Mouse (Mus musculus): ENCODE data around the gene C1rl. TPM values are rescaled to one million over a fixed set of nuclear protein-coding genes. Genes with fewer than 3 reads are reported as not detected.
A peak's percentile ranks its signal among the peaks of the same experiment; 100 is the strongest.
"Not testable (repeated sequence)": the region's sequence is repeated elsewhere in the genome, so short reads cannot be mapped to it uniquely, and the experiment has no call there.

Gene C1rl
- polyA plus RNA-seq, 1 experiment = 0.50 TPM

DNA sequence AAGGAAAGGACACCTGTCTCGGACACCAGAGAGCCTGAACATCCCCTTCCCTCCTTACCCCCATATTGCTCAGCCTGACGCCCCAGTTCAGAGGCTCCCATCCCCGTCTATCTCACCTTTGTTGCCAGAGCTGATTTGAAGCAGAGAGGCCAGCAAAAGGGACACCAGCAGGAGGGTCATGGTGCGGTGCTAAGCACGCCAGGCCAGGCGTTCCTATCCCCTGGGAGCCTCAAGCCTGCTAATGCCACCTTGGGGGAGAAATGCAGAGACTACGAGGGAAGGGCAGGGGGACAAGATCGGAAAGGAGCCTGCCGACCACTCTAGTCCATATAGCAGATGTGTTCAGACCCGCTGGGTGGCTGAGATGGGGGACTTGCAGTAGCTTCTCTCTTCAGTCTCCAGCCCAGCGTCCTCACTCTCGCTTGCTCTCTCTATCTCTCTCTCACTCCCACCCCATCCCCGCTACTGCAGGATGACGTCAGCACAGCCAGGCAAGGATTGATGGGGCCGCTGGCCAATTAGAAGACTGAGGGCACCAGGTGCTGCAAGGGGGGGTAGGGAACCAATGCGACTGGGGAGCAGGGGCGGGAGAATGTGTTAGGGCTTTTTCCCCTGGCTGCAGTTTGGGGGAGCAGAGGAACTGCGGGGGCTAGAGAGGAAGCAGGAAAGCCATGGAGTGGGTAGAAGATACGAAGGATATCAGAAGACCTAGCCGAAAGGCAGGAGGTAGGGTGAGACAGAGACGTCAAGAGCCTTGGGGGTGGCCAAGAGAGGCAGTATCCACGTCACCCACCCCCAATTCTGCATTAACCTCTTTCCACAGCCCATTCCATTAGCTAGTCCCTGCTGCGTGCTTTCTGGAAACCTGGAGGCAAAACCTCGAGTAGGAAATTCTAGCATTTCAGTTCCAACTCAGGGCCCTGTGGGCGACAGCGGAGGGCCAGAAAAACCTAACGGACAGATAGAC is 28.3 kb upstream of the C1rl start, which contains the start of gene Clstn3:
Gene Clstn3 (minus strand): TSS at position 490 of the 967 bp plus-strand sequence.
- Histone ChIP-seq H3K27me3 (ENCODE audit: control insufficient read depth, insufficient read depth, insufficient read length) (peaks cover 27% of the 10 kb centered on the region), H3K79me2 (ENCODE audit: control insufficient read depth, insufficient read depth) (no peaks in the 10 kb centered on the region), H3K4me3 (ENCODE audit: insufficient read depth, poor library complexity, severe bottlenecking) (no peak within 1 kb of the TSS), H3ac (ENCODE audit: control insufficient read depth, insufficient read length, low read depth) (no peak within 1 kb of the TSS), H3K36me3 (ENCODE audit: control insufficient read depth, insufficient read depth) (no peaks in the 10 kb centered on the region), H3K79me3 (ENCODE audit: low read depth) (no peaks in the 10 kb centered on the region)
- TF ChIP-seq USF1 (IDR thresholded peaks at IDR 0.05; ENCODE audit: low read depth) (no peak), MYOD1 (IDR thresholded peaks at IDR 0.05; ENCODE audit: control insufficient read depth, insufficient read length, low read depth) (peak; percentile 32)

DNA sequence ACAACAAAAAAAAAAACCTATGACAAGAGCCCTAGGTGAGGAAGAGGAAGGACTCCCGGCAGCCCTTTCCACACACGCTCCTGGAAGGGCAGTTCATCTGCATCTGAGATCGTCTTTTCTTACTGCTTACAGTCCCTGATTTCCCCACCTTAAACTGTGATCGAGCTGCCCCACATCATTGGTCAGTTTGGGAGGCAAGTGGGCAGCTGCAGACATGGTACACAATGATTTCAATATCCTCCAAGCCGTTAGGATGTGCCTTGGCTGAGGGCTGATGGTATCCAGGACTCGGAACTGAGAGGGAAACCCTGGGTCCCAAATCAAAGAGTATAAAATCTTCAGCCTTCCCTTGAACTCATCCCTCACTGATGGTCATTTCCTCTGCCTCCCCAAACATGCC is 27.6 kb upstream of the C1rl start:
- peaks cover 27% of the 10 kb centered on the region for H3K27me3 ChIP-seq (ENCODE audit: control insufficient read depth, insufficient read depth, insufficient read length)
- no peaks in the 10 kb centered on the region for H3K36me3 ChIP-seq (ENCODE audit: control insufficient read depth, insufficient read depth)
- no peak overlapping the region for H3K4me3 ChIP-seq (ENCODE audit: insufficient read depth, poor library complexity, severe bottlenecking)
- no peaks in the 10 kb centered on the region for H3K79me2 ChIP-seq (ENCODE audit: control insufficient read depth, insufficient read depth)
- no peak overlapping the region for H3ac ChIP-seq (ENCODE audit: control insufficient read depth, insufficient read length, low read depth)
- TF ChIP-seq MYOD1 (IDR thresholded peaks at IDR 0.05; ENCODE audit: control insufficient read depth, insufficient read length, low read depth) (no peak), MAX (IDR thresholded peaks at IDR 0.05) (no peak), USF1 (IDR thresholded peaks at IDR 0.05; ENCODE audit: low read depth) (no peak), FOSL1 (IDR thresholded peaks at IDR 0.05; ENCODE audit: insufficient read depth, low read length, poor library complexity, severe bottlenecking) (no peak), CEBPB (IDR thresholded peaks at IDR 0.05; ENCODE audit: low read depth) (no peak), CTCF (IDR thresholded peaks at IDR 0.05; ENCODE audit: control insufficient read depth, insufficient read depth, insufficient read length) (no peak), MYOG (IDR thresholded peaks at IDR 0.05; ENCODE audit: control insufficient read depth, extremely low read depth, insufficient read length) (no peak)
- H3K79me3 ChIP-seq (ENCODE audit: low read depth) = no peaks in the 10 kb centered on the region

- no peaks in the 10 kb centered on the region for H3K79me2 ChIP-seq (ENCODE audit: control insufficient read depth, insufficient read depth)
- TF ChIP-seq MYOG (IDR thresholded peaks at IDR 0.05; ENCODE audit: control insufficient read depth, extremely low read depth, insufficient read length) (no peak), FOSL1 (IDR thresholded peaks at IDR 0.05; ENCODE audit: insufficient read depth, low read length, poor library complexity, severe bottlenecking) (no peak), USF1 (IDR thresholded peaks at IDR 0.05; ENCODE audit: low read depth) (no peak), MAX (IDR thresholded peaks at IDR 0.05) (no peak), CTCF (IDR thresholded peaks at IDR 0.05; ENCODE audit: control insufficient read depth, insufficient read depth, insufficient read length) (no peak), MYOD1 (IDR thresholded peaks at IDR 0.05; ENCODE audit: control insufficient read depth, insufficient read length, low read depth) (no peak), CEBPB (IDR thresholded peaks at IDR 0.05; ENCODE audit: low read depth) (no peak)
- H3K4me3 ChIP-seq (ENCODE audit: insufficient read depth, poor library complexity, severe bottlenecking) = no peak overlapping the region
- H3K79me3 ChIP-seq (ENCODE audit: low read depth) = no peaks in the 10 kb centered on the region
- H3K36me3 ChIP-seq (ENCODE audit: control insufficient read depth, insufficient read depth) = no peaks in the 10 kb centered on the region
- peaks cover 27% of the 10 kb centered on the region for H3K27me3 ChIP-seq (ENCODE audit: control insufficient read depth, insufficient read depth, insufficient read length)
- no peak overlapping the region for H3ac ChIP-seq (ENCODE audit: control insufficient read depth, insufficient read length, low read depth)
These were observed 27.2 kb upstream of the C1rl start for GRCm38 (mm10) chr6:124465729-124466128.

GRCm38 (mm10) chr6:124471121-124471520 is 21.8 kb upstream of the C1rl start:
- Histone ChIP-seq H3K4me3 (ENCODE audit: insufficient read depth, poor library complexity, severe bottlenecking) (no peak overlapping the region), H3K79me3 (ENCODE audit: low read depth) (peaks cover 2% of the 10 kb centered on the region), H3K79me2 (ENCODE audit: control insufficient read depth, insufficient read depth) (peaks cover 14% of the 10 kb centered on the region), H3K27me3 (ENCODE audit: control insufficient read depth, insufficient read depth, insufficient read length) (peaks cover 9% of the 10 kb centered on the region), H3ac (ENCODE audit: control insufficient read depth, insufficient read length, low read depth) (no peak overlapping the region), H3K36me3 (ENCODE audit: control insufficient read depth, insufficient read depth) (peaks cover 4% of the 10 kb centered on the region)
- TF ChIP-seq USF1 (IDR thresholded peaks at IDR 0.05; ENCODE audit: low read depth) (no peak), MYOG (IDR thresholded peaks at IDR 0.05; ENCODE audit: control insufficient read depth, extremely low read depth, insufficient read length) (no peak), MAX (IDR thresholded peaks at IDR 0.05) (no peak), CEBPB (IDR thresholded peaks at IDR 0.05; ENCODE audit: low read depth) (no peak), MYOD1 (IDR thresholded peaks at IDR 0.05; ENCODE audit: control insufficient read depth, insufficient read length, low read depth) (no peak), CTCF (IDR thresholded peaks at IDR 0.05; ENCODE audit: control insufficient read depth, insufficient read depth, insufficient read length) (no peak), FOSL1 (IDR thresholded peaks at IDR 0.05; ENCODE audit: insufficient read depth, low read length, poor library complexity, severe bottlenecking) (no peak)

- Histone ChIP-seq H3K79me2 (ENCODE audit: control insufficient read depth, insufficient read depth) (peaks cover 23% of the 10 kb centered on the region), H3K36me3 (ENCODE audit: control insufficient read depth, insufficient read depth) (peaks cover 12% of the 10 kb centered on the region)
- not testable (repeated sequence) for H3ac ChIP-seq (ENCODE audit: control insufficient read depth, insufficient read length, low read depth); H3K4me3 ChIP-seq (ENCODE audit: insufficient read depth, poor library complexity, severe bottlenecking); H3K79me3 ChIP-seq (ENCODE audit: low read depth); H3K27me3 ChIP-seq (ENCODE audit: control insufficient read depth, insufficient read depth, insufficient read length)
These were observed 20.9 kb upstream of the C1rl start for GRCm38 (mm10) chr6:124471783-124472638.
